Mouse (Mus musculus) kidney, adult 9 months (tissue): ENCODE data around the gene Grin3b.

Source experiments
- DNase-seq: peaks from one replicate; pipeline ENCODE4 v3.0.0; 2022

The Grin3b gene

DNA sequence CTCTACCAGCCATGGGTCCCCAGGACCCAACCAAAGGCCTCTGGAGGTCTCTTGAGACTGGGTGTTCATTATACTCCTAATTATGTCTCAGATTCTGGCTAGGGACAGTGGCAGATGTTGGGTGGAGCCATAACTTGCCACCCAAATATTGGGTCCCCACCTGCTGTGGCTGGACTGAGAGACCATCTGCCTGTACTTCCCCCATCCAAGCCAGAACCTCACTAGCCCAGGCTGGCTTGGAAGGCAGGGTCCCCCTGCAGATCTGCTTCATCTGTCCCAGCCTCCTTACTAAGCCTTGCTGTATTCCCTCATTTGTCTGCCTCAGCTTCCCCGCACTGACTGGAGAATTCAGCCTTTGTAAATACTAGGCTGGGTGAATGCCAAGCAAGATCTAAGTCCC lies 2.3 kb upstream of the Grin3b start:
- DNase-seq: no peak

DNA sequence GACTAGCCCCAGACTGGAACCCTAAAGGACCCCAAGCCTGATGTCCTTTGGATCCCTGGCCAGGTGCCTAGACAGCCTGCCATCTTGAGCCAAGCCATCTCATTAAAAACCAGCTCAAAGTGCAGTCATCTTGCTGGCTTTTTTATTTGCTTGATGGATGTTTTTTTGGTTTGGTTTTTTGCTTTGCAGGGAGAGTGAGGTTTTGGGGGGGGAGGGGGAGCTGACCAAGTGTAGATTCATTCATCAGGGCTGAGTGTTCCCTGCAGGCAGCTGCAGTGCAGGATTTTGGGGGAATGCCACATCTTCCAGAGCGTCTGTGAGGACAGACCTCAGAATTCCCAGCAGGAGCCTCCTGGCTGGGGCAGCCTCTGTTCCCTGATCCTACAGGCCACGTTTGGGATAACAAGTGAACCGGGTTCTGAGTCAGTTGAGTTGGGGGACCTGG lies 1.4 kb upstream of the Grin3b start:
- peak; percentile 80 for DNase-seq

DNA sequence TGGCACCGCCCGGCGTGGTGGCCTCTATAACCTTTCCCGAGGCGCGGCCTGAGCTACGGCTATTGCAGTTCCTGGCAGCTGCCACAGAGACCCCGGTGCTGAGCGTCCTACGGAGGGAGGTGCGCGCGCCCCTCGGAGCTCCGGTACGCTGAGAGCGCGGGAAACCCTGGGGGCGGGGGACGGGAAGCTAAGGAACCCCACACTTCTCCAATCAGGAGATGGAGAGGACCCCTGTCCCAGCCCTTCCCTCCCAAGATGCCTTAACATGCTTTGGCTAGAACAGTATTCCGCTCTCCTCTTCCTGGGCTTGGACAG lies 625 bp downstream of the Grin3b start:
- no peak for DNase-seq

DNA sequence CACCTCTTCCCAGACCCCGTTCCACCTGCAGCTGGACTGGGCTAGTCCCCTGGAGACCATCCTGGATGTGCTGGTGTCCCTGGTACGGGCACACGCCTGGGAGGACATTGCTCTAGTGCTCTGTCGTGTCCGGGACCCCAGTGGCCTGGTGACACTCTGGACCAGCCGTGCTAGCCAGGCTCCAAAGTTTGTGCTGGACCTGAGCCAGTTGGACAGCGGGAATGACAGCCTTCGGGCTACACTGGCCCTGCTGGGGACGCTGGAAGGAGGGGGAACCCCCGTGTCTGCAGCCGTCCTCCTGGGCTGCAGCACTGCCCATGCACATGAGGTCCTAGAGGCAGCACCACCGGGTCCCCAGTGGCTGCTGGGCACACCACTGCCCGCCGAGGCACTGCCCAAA lies 2.3 kb downstream of the Grin3b start:
- no peak for DNase-seq

DNA sequence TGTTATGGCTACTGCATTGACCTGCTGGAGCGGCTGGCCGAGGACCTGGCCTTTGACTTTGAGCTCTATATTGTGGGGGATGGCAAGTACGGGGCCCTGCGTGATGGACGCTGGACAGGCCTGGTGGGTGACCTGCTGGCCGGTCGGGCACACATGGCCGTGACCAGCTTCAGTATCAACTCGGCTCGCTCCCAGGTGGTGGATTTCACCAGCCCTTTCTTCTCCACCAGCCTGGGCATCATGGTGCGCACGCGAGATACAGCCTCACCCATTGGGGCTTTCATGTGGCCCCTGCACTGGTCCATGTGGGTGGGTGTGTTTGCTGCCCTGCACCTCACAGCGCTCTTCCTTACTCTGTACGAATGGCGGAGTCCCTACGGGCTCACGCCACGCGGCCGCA lies 3.6 kb downstream of the Grin3b start:
- no peak for DNase-seq

DNA sequence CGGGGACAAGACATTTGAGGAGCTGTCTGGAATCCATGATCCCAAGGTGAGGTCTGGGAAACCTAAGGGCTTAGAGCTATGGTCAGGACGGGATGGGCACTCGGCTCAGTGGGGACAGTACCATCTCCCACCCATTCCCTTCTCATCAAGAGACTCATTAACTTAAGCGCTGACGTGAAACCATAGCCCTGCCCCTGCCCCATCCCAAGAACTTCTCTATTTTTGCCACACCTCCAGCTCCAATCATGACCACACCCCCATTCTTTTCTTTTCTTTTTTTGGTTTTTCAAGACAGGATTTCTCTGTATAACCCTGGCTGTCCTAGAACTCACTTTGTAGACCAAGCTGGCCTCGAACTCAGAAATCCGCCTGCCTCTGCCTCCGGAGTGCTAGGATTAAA lies 4.2 kb downstream of the Grin3b start:
- no peak for DNase-seq

DNA sequence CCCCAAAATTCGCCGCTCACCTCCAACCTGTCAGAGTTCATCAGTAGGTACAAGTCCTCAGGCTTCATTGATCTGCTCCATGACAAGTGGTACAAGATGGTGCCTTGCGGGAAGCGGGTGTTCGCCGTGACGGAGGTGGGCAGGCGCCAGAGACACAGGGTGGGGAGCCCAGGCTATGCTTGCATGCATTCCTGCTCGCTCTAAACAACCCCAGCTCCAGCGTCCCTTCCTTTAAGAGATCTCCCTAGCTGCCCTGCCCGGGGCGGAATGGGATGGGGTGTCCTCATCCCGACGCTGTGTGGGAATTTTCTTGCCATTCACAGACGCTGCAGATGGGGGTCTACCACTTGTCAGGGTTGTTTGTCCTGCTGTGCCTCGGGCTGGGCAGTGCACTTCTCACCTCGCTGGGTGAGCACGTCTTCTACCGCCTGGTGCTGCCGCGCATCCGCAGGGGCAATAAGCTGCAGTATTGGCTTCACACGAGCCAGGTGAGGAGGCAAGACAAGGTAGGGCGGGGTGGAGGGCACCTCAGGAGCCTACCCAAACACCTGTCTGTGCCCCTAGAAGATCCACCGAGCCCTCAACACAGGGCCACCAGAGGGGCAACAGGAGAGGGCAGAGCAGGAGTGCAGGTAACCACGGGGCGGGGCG lies 5.7 kb downstream of the Grin3b start:
- DNase-seq: no peak

DNA sequence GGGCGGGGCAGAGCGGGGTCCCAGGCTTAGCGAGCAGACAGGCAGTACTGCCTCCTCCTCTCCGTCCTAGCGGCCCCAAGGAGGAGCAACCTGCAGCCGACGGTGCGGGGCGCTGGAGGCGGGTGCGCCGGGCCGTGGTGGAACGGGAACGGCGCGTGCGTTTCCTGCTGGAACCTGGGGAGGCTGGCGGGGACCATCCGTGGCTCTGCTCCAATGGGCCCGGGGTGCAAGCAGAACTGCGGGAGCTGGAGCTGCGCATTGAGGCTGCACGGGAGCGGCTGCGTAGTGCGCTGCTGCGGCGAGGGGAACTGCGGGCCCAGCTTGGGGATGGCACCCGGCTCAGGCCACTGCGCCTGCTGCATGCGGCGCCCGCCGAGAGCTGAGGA lies 6.2 kb downstream of the Grin3b start:
- no peak for DNase-seq

DNA sequence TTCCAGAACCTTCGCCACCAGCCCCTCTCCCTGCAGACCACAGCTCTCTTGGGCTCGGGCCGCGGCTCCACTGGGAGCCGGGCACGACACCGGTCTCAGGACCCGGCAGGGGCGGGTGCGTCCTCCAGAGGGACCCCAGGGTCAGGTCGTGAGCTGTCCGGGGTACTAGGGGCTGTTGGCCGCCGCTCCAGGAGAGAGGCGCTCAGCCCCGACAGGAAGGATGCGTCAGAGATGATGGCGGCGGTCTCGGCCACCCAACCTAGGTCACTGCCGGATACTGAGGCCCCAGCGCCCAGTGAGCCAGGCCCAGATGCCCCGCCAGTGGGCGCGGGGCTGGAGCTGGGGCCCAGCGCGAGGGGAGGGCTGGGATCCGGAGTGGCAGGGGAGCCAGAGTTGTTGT lies 6.8 kb downstream of the Grin3b start:
- no peak for DNase-seq

DNA sequence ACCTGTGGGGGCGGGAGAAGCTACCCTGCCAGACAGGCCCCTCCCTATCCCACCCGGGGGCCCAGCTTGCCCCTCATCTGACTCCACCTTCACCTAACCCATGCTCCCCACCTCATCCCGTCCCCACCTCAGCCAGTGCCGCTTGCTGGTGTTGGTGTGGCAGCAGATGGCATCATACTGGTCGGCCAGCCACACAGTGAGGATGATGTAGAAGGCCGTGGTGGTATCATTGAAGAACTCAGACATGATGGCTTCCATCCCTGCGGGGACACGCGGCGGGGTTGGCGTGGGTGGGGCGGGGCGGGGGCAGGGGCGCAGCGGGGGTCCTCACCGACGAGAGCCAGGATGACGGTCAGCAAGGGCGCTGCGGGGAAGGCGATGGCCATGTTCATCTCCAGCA lies 7.5 kb downstream of the Grin3b start:
- DNase-seq: no peak

DNA sequence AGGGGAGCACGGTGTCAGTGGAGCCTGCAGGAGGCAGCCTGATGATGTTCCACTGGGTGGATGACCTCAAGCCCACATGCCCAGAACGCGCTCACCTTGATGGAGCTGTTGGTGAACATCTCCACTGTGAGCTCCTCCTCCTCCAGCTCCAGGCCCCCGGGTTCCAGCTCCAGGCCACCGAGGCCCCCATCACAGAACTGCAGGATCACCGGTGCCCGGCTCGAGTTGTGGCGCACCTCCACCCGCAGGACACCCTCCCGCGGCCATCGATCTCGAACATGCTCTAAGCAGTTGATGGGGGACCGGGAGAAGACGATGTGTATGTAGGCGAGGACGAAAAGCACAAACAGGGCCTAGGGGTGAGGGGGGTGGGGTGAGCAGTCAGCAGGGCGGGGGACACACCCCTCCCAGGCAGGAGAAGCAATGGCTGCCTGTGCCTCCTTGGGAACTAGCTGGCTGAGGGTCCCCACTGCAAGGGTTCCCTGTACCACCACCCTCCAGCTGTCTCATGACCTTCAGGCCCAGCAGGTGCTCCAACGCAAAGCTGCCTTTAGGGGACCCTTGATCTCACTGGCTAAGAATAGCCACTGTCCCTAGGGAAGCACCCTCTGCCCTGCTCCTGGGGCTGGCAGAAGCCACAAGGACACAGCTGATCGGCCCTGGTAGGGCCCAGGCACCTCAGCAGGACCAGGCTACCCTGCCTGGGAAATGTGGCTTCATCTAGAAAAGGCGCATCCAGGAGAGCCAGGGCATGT lies 9.1 kb downstream of the Grin3b start:
- no peak for DNase-seq

DNA sequence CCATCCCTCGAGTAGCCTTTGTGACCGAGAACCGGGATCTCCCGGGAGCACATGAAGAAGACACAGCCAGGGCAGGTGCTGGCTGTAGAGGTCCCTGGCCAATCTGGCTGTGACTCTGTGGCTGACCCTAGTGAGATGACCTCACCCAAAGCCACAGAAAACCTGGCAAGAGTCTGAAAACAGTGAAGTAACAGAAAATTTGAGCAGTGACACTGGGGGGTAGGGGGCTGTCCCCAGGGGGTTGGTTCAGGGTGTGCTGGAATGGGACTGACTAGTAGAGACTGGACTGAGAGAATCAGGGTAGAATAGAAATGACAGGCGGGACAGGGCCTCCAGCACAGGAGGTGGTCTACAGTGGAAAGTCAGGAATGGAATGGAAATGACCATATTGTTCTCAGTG lies 12.7 kb downstream of the Grin3b start:
- DNase-seq: no peak

DNA sequence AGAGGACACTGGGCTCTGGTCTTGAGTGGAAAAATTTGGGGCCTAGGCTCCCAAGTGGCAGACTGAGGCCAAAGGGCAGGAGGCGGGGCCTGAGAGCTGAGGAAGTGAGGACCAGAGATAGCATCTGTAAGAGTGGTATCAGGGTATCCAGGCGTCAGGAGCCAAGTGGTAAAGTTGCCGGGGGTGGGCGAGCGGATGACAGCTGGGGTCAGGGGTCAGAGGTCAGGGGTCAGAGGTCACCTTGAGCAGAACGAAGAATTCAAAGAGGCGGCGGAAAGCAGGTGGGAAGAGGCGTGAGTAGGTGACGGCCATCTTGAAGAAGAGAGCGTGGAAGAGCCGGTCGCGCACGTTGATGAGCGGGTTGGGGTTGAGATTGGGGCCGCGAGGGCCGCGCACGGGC lies 13.2 kb downstream of the Grin3b start:
- DNase-seq: peak; percentile 90

DNA sequence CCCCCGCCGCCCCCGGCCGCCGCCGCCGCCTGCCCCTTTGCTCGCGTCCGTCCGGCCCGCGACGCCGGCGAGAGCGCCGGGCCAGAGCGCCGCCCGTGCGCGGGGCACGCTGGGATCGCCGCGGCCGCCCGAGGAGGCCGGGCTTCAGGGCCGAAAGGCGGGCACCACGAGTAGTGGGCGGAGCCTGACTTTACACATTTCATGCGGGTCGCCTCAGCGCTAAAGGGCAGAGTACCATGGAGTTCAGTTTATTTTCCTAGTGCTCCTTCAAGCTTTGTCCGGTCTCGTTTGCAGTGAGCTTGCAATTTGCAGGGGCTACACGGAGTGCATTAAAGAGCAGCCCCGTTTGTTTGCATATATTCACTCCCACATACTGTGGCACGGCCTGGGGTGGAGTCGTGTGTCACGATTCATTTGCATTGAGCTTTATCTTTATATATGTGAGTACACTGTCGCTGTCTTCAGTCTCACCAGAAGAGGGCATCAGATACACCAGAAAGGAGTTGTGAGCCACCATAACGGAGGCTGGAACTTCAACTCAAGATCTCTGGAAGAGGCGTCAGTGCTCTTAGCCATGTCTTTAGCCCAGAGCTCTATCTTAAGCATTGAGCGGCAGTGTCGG lies 13.8 kb downstream of the Grin3b start, which contains the start of gene Tmem259:
TSS of gene Tmem259 (minus strand) at position 136 of the 622 bp plus-strand sequence.
- DNase-seq: peak; percentile 93

DNA sequence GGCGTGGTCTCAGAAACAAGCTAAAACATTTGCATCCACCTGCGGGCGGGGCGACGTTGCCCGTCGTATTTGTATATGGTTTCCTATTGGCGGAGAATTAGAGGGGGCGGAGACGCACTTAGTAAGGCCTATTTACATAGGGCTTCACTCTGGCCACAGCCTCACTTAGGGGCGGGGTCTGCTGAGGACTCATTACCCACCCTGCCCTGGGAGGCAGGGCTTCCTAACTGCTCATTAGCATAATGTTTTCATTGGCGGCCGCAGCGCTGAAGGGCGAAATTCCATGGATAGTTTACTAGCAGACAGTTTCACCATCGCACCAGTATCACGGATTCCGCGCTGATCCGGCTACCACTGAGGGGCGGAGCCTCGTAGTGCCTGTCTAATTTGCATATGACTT lies 14.4 kb downstream of the Grin3b start:
- peak; percentile 100 for DNase-seq

DNA sequence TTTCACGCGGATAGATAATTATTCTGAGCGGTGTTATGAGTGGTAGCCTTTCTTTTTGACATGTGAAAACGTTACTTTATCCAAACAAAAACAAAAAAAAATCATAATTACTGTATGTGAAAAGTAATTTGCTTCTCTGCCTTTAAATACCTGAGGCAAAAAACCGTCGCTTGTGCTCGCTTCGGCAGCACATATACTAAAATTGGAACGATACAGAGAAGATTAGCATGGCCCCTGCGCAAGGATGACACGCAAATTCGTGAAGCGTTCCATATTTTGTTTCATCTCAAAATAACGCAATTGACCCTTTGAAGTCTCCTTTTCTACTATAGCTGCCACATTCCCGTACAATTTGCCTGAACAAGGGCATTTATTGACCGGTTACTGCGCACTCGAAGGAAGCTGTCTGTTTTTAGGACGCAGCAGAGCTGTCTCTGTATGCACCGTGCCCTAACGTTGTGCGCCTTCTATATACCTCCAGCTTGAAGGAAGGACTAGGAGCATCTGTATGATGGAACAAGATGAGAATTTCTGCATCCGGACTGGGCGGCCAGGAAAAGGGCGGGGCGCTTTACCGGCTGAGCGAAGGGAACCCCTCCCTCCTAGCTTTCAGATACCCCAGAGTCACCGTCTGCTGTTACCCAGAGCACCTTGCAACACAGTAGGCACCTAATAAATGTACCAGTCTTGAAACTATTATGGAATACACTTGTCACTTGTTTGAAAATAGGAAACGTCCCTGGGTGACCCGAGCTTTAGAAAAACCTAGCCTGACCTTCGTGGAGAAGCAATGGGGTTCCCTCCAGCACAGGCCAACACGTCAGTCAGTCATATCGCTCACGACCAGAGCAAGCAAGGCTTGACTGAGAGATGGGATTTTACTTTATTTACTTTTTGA lies 15.1 kb downstream of the Grin3b start:
- DNase-seq: peak; percentile 74

DNA sequence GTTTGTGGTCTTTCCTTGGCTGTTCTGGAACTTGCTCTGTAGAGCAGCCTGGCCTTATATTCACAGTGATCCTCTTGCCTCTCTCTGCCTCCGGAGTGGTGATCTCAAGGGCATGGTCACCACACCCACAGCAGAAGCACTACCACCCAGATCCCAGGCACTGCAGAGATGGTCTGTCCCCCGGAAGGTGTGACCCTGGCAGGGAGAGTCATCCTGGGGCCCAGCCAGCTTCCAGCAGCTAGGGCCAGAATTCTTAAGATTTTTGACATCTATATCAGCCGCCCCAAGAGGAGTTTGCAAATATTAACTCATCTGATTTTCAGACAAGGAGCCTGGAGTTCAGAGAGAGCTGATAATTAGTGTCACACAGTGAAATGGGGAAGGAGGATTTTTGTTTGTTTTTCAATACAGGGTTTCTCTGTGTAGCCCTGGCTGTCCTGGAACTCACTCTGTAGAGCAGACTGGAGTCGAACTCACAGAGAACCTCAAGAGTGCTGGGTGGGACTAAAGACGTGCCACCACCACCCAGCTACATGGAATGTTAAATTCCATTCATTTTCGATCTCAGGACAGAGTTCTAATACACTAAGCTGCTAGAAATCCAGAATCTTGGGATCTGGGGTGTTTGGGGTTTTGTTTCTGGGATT lies 15.8 kb downstream of the Grin3b start:
- DNase-seq: peak; percentile 46

DNA sequence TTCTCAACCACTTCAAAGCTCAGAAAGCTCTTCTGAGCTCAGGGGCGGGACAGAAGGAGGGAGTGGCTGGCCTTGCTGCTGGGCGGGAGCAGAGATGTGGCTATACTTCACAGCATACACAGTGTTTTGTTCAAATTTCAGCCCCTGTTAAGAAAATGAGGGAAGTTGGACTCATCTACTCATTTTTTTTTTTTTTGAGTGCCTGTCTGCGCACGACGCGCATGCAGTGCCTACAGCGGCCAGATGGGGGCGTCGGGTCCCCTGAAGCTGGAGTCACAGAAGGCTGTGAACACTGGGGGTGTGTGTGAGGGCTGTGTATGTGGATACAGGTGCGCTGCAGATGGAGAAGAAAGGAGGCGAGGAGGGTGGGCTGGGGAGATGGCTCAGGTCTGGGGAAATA lies 16.4 kb downstream of the Grin3b start:
- peak; percentile 91 for DNase-seq

DNA sequence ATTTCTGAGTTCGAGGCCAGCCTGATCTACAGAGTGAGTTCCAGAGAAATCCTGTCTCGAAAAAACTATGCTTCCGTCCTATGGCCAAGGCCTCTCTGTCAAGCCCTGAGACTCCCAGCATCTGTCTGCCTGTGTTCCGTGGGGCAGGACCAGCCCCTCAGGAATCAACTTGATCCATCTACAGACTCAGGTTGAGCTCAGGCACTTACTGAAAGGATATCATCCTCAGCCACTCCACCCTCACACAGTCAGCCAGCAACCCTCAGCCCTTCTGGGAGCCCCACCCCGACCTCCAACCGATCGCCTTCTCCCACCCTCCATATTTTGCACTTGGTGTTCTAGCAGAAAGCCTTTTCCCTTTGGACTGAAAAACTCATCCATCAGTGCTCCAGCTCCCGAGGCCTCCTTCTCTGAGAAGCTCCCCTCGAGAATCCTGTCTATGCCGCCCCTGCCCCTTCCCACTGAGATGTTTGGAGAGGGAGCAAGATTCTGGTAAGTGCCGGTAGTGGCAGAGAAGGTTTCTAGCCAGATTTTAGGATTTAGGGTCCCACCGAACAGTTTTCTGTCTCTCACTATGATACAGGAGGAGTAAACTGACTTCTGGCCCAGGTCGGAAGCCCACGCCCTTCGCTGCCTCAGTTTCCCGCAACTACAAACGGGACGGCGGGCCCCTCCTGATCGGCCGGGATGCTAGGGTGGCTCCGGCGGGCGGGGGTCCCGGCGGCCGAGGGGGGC lies 17.4 kb downstream of the Grin3b start:
- DNase-seq: no peak

DNA sequence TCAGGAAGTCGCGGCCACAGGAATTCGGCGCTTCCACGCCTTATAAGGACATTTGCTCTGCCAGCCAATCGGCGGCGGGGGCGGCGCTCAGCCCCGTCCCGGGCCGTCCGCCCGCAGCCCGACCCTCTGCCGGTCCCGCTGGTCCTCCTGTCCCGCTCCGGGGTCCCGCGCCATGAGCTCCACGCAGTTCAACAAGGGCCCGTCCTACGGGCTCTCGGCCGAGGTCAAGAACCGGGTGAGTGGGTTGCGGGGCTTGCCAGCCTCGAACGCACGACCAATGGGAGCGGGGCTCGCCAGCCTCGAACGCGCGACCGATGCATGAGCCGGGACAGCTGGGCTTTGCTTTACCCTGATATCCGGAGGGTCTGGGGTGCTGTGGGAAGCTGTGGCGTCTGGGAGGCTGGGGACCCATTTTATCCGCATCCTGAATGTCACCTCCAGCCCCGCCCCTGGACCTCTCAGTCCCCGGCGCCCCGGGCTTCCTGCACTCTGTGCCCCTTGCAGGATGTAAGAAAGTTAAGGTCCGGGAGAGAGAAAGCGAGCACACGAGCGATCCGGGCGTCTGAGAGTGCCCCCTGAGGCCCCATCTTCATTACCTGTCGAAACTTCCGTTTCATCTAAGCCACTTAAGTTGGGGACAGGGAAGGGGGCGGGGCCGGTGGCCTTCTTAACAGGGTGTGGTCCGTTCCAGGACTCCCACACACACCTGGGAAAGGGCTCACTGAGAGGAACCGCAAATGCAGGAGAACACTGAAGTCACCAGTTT lies 18.2 kb downstream of the Grin3b start, which contains the start of gene Cnn2:
TSS of gene Cnn2 (plus strand) at position 79 of the 766 bp plus-strand sequence.
- DNase-seq: peak; percentile 61

DNA sequence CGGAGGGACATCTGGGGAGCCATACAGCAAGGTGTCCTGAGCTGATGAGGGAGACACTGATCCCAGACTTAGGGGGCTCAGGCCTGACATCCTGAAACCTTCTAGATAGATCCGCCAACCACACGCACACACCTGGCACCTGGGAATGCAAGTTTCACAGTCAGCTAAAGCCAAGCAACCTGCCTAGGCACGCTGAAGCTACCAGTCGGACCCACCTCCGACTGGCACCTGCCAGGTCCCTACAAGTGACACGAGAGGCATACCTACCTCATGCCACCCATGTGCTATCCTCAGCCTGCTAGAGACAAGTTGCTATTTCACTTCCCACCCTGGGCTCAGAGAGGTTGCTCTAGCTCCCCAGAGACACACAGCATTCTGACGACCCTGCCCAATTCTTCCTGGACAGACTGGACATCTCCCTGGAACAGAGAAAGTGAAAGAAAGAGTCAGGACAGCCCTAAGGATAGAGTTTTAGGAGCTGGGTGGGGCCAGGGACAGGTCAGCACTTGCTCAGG lies 18.8 kb downstream of the Grin3b start:
- no peak for DNase-seq
